Mouse (Mus musculus) spleen, adult 2 months (tissue): Measurements from ENCODE around the gene Elovl1. TPM values are rescaled to one million over a fixed set of nuclear protein-coding genes. Genes with fewer than 3 reads are reported as not detected.

Experiments used
- DNase-seq, 2 experiments: peaks; one replicate each; pipeline versions ENCODE4 v3.0.0 to v3.0.0-alpha.2; 2012 to 2021; ENCODE audit warnings: low spot score in 2 of 2, low read depth in 1 of 2
- H3K27ac ChIP-seq: fragments of 200-500 bp; 2 replicates; pipeline ENCODE4 v1.5.1; 2012; ENCODE audit warnings: low read length, inconsistent platforms; ENCODE audit not compliant: insufficient read depth
- H3K27me3 ChIP-seq: fragments of 200-500 bp; 2 replicates; pipeline ENCODE4 v1.6.1; 2012; ENCODE audit warnings: mild to moderate bottlenecking, moderate library complexity, low read length, inconsistent platforms; ENCODE audit not compliant: control insufficient read depth, insufficient read depth
- H3K36me3 ChIP-seq: fragments of 200-500 bp; 2 replicates; pipeline ENCODE4 v1.6.1; 2012; ENCODE audit warnings: mild to moderate bottlenecking, low read length, inconsistent platforms; ENCODE audit not compliant: control insufficient read depth, insufficient read depth
- H3K4me1 ChIP-seq: fragments of 200-500 bp; 2 replicates; pipeline ENCODE4 v1.6.1; 2011; ENCODE audit warnings: inconsistent platforms; ENCODE audit not compliant: control insufficient read depth, insufficient read depth, insufficient read length
- H3K4me3 ChIP-seq: fragments of 200-500 bp; 2 replicates; pipeline ENCODE4 v1.5.1; 2011; ENCODE audit warnings: mild to moderate bottlenecking, inconsistent platforms; ENCODE audit not compliant: insufficient read depth, insufficient read length; ENCODE audit errors: extremely low read depth
- CTCF ChIP-seq: fragments of 200-500 bp; IDR thresholded peaks from 2 replicates; pipeline ENCODE4 v1.5.1; 2011; ENCODE audit warnings: mild to moderate bottlenecking, inconsistent platforms; ENCODE audit not compliant: insufficient read depth, insufficient read length, insufficient replicate concordance; ENCODE audit errors: extremely low read depth
- POLR2A ChIP-seq: fragments of 200-500 bp; IDR thresholded peaks from 2 replicates; pipeline ENCODE4 v1.6.1; 2011; ENCODE audit warnings: low read depth, low read length, inconsistent platforms
- WGBS: fragments of 180-500 bp; shearing (Covaris S2); methylation state at CpG from one replicate; pipeline ENCODE4 v1.1.7; 2018; 5-methylcytosine and 5-hydroxymethylcytosine counted together
- polyA plus RNA-seq: library from polyadenylated mRNA; depleted of rRNA; stranded (reverse); fragments of >200 nt; gene quantifications from 2 replicates; pipeline ENCODE4 v1.2.3, GENCODE M21; 2012; rRNA removed

Gene Elovl1
- 105 and 130 TPM in 2 replicates for polyA plus RNA-seq

DNA sequence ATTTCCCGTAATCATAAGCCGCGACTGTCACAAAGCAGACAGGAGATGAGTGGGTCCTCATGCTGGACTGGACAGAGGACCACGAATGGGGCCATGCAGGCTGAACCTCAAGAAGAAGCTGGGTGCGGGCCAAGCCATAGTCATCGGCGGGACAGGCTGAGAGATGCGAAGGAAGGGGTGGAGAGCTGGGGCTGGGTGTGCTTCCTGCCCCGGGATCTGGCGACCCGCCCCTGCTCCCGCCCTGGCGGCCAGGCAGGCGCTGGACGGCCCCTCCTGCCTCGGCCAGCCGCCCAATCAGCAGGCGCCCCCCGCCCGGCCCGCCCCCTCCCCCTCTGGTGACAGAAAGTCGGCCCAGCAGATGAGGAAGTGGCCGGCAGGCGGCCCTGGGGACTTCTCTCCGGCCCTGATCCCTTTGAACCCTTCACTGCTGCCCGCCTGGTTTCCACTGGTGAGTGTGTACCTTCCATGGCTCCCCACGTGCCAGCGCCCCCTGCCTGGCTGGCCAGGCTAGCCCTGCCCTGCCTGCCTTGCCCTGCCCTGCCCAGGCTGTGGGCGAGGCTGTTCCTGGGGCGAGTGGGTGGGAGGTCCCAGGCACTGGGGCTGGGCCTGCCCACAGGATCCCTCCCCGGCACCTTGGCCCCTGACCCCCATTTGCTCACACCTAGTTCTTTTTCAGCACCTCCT, at the start of gene Elovl1:
Gene Elovl1, plus strand, starts transcription at position 326 of the 684 bp plus-strand sequence.
- WGBS = under 1% methylated on average over 26 of the region's 31 CpGs
- peak; percentile 59 to 86 for DNase-seq
- Histone ChIP-seq H3K4me1 (peaks cover 11% of the 10 kb centered on the region), H3K27ac (peak within 1 kb of the TSS; percentile 81), H3K36me3 (peaks cover 17% of the 10 kb centered on the region), H3K27me3 (no peaks in the 10 kb centered on the region), H3K4me3 (peak within 1 kb of the TSS; percentile 75)
- TF ChIP-seq POLR2A (peak; percentile 53), CTCF (no peak)

DNA sequence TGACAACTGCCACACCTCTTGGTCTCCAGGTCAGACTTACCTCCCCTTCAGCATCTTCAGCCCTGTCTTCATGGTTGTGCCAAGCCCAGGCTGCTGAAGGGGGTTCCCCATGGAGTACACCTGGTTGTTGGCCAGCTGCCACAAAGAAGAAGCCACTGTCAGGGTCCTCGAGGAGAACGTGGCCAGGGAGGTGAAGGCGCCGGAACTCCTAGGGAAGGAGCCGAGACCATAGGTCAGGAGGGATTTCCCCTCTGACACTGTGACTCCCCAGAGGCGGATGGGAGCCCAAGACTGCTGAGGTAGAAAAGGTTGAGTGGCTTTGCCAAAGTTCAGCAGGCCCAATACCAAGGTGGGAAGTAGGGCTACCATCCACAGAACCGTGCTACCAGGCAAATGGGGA, 44.6 kb upstream of the Elovl1 start:
- Histone ChIP-seq H3K4me3 (no peak overlapping the region), H3K27ac (no peak overlapping the region), H3K27me3 (no peaks in the 10 kb centered on the region), H3K36me3 (peaks cover 59% of the 10 kb centered on the region), H3K4me1 (no peaks in the 10 kb centered on the region)
- 86% methylated on average over 7 of the region's 7 CpGs for WGBS
- DNase-seq = no peak
- TF ChIP-seq POLR2A = no peak
- no peak for TF ChIP-seq CTCF

DNA sequence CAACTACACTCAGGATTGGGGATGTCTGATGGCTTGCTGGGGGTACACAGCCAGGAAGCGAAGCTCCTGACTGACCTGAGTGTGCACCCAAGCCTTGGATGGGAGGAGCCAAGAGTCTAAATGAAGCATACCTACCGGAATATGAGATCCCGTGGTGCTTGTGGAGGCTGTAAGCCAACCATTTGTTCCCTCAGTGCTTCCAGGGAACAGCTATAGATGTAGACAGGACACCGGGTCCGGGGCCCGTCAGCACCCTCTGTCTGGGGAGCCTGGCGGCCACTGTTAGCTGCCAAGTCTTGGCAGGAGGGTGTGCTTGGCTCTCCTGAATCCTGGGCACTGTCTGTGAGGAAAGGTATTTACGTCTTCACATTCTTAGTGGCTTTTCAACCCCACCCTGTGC, 40.6 kb upstream of the Elovl1 start:
- whole genome bisulfite sequencing = 98% methylated on average over 8 of the region's 8 CpGs
- no peak for TF ChIP-seq POLR2A
- TF ChIP-seq CTCF = no peak
- H3K36me3 ChIP-seq = peaks cover 79% of the 10 kb centered on the region

DNA sequence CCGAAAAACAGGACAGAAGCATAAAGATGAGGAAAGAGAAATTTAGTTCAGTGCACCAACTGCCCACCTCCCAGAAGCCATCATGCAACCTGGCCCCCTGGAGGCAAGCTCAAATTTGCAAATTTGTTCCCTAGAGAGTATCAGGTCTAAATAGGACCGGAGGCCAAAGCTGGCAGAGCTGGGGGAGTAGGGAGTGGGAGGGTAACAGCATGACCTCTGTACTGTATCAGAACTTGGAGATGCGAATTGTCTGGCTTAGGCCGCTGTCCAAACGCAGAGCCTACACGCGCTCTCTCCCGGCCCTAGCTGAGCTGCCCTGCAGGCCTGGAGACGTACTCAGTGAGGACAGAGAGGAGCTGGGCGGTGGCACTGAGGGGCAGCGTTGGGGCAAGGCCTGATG, 37.7 kb upstream of the Elovl1 start:
- Histone ChIP-seq H3K4me3 (no peak overlapping the region), H3K4me1 (no peaks in the 10 kb centered on the region), H3K36me3 (peaks cover 77% of the 10 kb centered on the region), H3K27me3 (no peaks in the 10 kb centered on the region), H3K27ac (no peak overlapping the region)
- TF ChIP-seq CTCF (no peak), POLR2A (no peak)
- DNase-seq = no peak
- 92% methylated on average over 11 of the region's 11 CpGs for WGBS

More for the DNA sequence above, 40.6 kb upstream of the Elovl1 start:
- Histone ChIP-seq H3K4me3 (no peak overlapping the region), H3K27ac (no peak overlapping the region), H3K27me3 (no peaks in the 10 kb centered on the region), H3K4me1 (no peaks in the 10 kb centered on the region)
- no peak for DNase-seq

DNA sequence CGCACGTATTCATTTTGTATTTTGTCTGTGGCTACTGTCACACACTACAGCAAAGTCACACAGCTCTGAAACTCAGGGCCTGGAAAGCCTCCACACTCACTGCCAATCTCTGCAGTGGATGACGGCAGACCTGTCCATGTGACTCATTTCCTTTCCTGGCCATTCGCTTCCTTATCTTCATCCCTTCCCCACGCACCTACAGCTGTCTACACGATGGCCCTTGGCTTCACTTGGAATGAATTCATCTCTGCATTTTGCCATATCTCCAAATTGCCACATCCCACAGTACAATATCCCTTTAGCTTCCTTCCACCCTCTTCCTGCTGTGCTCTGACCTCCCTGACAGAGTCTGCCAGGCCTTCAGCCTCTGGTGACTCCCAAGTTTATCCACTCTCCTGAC, 33.4 kb upstream of the Elovl1 start:
- DNase-seq = no peak
- H3K36me3 ChIP-seq = peaks cover 67% of the 10 kb centered on the region
- WGBS = 86% methylated on average over 6 of the region's 6 CpGs

DNA sequence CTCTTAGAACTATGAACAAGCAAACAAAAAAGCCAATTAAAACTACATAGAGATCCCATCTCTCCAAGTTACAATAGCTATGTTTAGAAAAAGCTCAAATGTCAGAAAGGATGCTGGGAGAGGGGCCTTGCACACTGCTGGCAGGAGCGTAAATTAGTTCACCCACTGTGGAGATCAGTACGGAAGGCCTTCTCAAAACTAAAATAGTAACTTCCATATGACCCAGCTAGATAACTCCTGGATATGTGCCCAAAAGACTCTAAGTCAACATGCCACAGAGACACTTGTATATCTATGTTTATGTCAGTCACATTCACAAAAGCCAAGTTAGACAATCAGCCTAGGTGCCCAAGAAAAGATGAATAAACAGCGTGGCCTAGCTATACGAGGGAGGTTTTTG, 32.6 kb upstream of the Elovl1 start:
- no peak for TF ChIP-seq POLR2A
- TF ChIP-seq CTCF = no peak
- peaks cover 65% of the 10 kb centered on the region for H3K36me3 ChIP-seq
- 82% methylated on average over 4 of the region's 4 CpGs for WGBS
- no peak overlapping the region for H3K27ac ChIP-seq
- DNase-seq = no peak
- no peaks in the 10 kb centered on the region for H3K4me1 ChIP-seq
- H3K4me3 ChIP-seq = no peak overlapping the region
- no peaks in the 10 kb centered on the region for H3K27me3 ChIP-seq

More for the DNA sequence above, 33.4 kb upstream of the Elovl1 start:
- H3K27ac ChIP-seq = no peak overlapping the region
- no peak overlapping the region for H3K4me3 ChIP-seq
- no peaks in the 10 kb centered on the region for H3K27me3 ChIP-seq
- H3K4me1 ChIP-seq = no peaks in the 10 kb centered on the region
- TF ChIP-seq CTCF (no peak), POLR2A (no peak)

DNA sequence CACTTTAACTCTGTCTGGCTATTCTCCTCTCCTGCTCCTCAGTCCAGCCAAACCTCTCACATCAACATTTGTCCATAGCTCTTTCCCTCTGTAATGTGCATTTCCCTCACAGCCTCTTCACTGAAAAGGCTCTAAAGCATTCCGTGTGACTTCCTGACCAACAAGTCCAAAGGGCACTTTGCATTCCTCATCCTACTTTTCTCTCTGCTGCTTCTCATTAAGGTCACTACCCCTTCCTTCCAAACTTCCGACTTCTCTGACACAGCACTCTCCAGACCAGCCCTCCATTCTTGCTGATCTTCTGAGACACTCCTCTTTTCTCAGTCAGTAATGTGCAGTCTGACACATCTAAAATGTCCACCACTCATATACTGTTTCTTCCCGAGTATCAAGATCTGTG, 31.5 kb upstream of the Elovl1 start:
- H3K27ac ChIP-seq = no peak overlapping the region
- no peak for DNase-seq
- TF ChIP-seq POLR2A (no peak), CTCF (no peak)
- H3K4me1 ChIP-seq = no peaks in the 10 kb centered on the region
- H3K4me3 ChIP-seq = no peak overlapping the region
- WGBS = 91% methylated on average over 3 of the region's 3 CpGs
- peaks cover 57% of the 10 kb centered on the region for H3K36me3 ChIP-seq
- no peaks in the 10 kb centered on the region for H3K27me3 ChIP-seq
